Mouse (Mus musculus) cortical plate, adult 2 months (tissue): ENCODE measurements at regions not wholly inside any gene's neighbourhood (a gene's known extent, or its start where the extent isn't known, plus 50 kb on each side); places are given as distances from the start of the nearest gene placed in this dataset.

ENCODE experiments used
- H3K27ac ChIP-seq: fragments of 200-500 bp; 2 replicates; pipeline ENCODE4 v1.5.1; 2012; ENCODE audit warnings: low read length, control low read depth, inconsistent platforms; ENCODE audit not compliant: insufficient read depth
- H3K4me1 ChIP-seq: fragments of 200-500 bp; 2 replicates; pipeline ENCODE4 v1.6.1; 2011; ENCODE audit warnings: low read length; ENCODE audit not compliant: control insufficient read depth, insufficient read depth
- H3K4me3 ChIP-seq: fragments of 200-500 bp; 2 replicates; pipeline ENCODE4 v1.5.1; 2011; ENCODE audit warnings: mild to moderate bottlenecking, low read length, control low read depth; ENCODE audit not compliant: insufficient read depth
- CTCF ChIP-seq: fragments of 200-500 bp; IDR thresholded peaks from 2 replicates; pipeline ENCODE4 v1.5.1; 2011; ENCODE audit warnings: mild to moderate bottlenecking, control low read depth, low read length; ENCODE audit not compliant: insufficient read depth; ENCODE audit errors: extremely low read depth
- POLR2A ChIP-seq: fragments of 200-500 bp; IDR thresholded peaks from 2 replicates; pipeline ENCODE4 v1.6.1; 2011; ENCODE audit warnings: mild to moderate bottlenecking, low read length, control low read depth; ENCODE audit not compliant: insufficient read depth; ENCODE audit errors: extremely low read depth

- TF ChIP-seq POLR2A (no peak), CTCF (no peak)
- H3K27ac ChIP-seq = no peak overlapping the region
- H3K4me1 ChIP-seq = no peaks in the 10 kb centered on the region
- H3K4me3 ChIP-seq = no peak overlapping the region
These were observed 57.0 kb upstream of the Medag start for GRCm38 (mm10) chr5:149354448-149355115.

- no peak overlapping the region for H3K27ac ChIP-seq
- no peaks in the 10 kb centered on the region for H3K4me1 ChIP-seq
- no peak for TF ChIP-seq POLR2A
- TF ChIP-seq CTCF = no peak
- H3K4me3 ChIP-seq = no peak overlapping the region
These were observed 56.4 kb upstream of the Medag start for GRCm38 (mm10) chr5:149355131-149355530.

GRCm38 (mm10) chr5:149356970-149357369 is 54.6 kb upstream of the Medag start:
- Histone ChIP-seq H3K4me1 (no peaks in the 10 kb centered on the region), H3K27ac (no peak overlapping the region), H3K4me3 (no peak overlapping the region)
- TF ChIP-seq CTCF = no peak
- no peak for TF ChIP-seq POLR2A
